Mouse (Mus musculus): ENCODE data around the gene Tm9sf3. TPM values are rescaled to one million over a fixed set of nuclear protein-coding genes. Genes with fewer than 3 reads are reported as not detected.

The Tm9sf3 gene
- total RNA-seq, 2 experiments from 2014 or later: 153 to 235 TPM

GRCm38 (mm10) chr19:41177331-41177730 is 86.5 kb downstream of the Tm9sf3 start:
- ATAC-seq (ENCODE audit: poor library complexity, severe bottlenecking): no peak

GRCm38 (mm10) chr19:41176881-41177280 is 86.9 kb downstream of the Tm9sf3 start:
- ATAC-seq (ENCODE audit: poor library complexity, severe bottlenecking): no peak

- ATAC-seq (ENCODE audit: poor library complexity, severe bottlenecking): no peak
These were observed 97.9 kb downstream of the Tm9sf3 start for GRCm38 (mm10) chr19:41165914-41166235.

- no peak for ATAC-seq (ENCODE audit: poor library complexity, severe bottlenecking)
These were observed 98.5 kb downstream of the Tm9sf3 start for GRCm38 (mm10) chr19:41165144-41165913.

- ATAC-seq (ENCODE audit: poor library complexity, severe bottlenecking): no peak
These were observed 99.2 kb downstream of the Tm9sf3 start for GRCm38 (mm10) chr19:41164447-41165095.

Other genes starting within 250 kb of the Tm9sf3 start
- 0.51 and 2.6 TPM in 2 replicates for gene Dntt, start 234.7 kb downstream of the Tm9sf3 start, total RNA-seq (2015)
- 1.8 and 5.0 TPM in 2 replicates for gene Dntt, start 234.7 kb downstream of the Tm9sf3 start, total RNA-seq (2017)
- not detected in 2 replicates for gene Opalin, start 186.9 kb downstream of the Tm9sf3 start, total RNA-seq (2015)
- gene Opalin, start 186.9 kb downstream of the Tm9sf3 start, total RNA-seq (2017): not detected in 2 replicates
- gene Tll2, start 57.2 kb downstream of the Tm9sf3 start, total RNA-seq (2015): not detected in 2 replicates
- gene Tll2, start 57.2 kb downstream of the Tm9sf3 start, total RNA-seq (2017): not detected in 2 replicates
- gene Pik3ap1, start 121.1 kb upstream of the Tm9sf3 start, total RNA-seq (2015): 16.8 and 17.9 TPM in 2 replicates
- 15.3 and 20.4 TPM in 2 replicates for gene Pik3ap1, start 121.1 kb upstream of the Tm9sf3 start, total RNA-seq (2017)
- 8.6 and 11.2 TPM in 2 replicates for gene Lcor, start 218.6 kb upstream of the Tm9sf3 start, total RNA-seq (2015)
- gene Lcor, start 218.6 kb upstream of the Tm9sf3 start, total RNA-seq (2017): 13.3 and 19.6 TPM in 2 replicates